Mouse (Mus musculus): ENCODE results near the gene Gm10322. TPM values are rescaled to one million over a fixed set of nuclear protein-coding genes. Genes with fewer than 3 reads are reported as not detected.

Gm10322 gene
- polyA plus RNA-seq (2012; rRNA removed), result not detected in 2 replicates

DNA sequence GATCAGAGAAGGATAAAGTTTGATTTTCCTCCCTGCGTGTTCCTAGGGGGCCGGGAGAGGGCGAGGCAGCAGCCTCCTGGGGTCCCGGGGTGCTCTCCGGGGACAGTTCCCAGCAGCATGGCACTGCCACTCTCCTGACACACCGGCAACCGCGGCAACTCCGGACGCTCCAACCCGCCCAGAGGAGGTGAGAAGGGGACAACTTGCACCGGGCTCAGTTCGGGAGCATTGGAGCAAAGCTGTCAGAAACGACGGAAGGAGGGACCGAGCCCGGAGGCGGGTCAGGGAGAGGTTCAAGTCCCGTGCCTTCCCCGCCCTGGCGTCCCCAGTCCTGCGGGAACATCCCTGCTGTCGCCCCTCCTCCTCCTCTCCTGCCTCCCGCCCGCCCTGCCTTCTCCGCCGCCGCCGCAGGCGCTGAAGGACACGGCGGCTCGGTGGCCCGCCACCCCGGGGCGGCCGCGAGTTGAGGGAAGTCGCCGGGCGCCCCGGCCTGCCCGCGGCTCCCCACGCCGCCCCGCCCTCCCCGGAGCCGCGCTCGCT lies at the start of gene Gm10322:
TSS of gene Gm10322 (plus strand) at position 83 of the 540 bp plus-strand sequence.

DNA sequence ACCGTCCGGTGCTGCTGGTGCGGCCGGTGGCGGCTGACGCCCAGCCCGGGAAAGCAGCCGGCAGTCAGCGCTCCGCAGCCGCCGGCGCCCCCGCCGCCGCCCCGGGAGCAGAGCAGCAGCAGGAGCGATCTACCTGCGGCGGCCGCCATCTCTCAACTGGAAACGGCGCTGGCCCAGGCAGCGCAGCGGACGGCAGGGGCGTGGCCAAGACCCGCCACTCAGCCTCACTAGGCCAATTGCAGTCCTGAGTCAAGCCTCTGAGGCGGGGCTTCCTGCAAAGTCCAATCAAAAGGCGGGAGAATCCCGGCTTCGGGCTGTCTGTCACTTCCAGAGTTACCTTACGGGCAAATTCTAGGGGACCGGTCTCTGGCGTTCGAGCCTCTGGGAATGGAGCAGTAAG lies 659 bp downstream of the Gm10322 start, which contains the start of gene Mcu:
TSS of gene Mcu (minus strand) at position 171 of the 400 bp plus-strand sequence.

Other genes with a start within 250 kb of the Gm10322 start
- 4.9 and 6.5 TPM in 2 replicates for gene Gm10273, start 220.4 kb upstream of the Gm10322 start, polyA plus RNA-seq (2012; rRNA removed)
- 1.0 and 2.5 TPM in 2 replicates for gene Pla2g12b, start 212.4 kb upstream of the Gm10322 start, polyA plus RNA-seq (2012; rRNA removed)
- 1.8 and 3.1 TPM in 2 replicates for gene Oit3, start 174.3 kb upstream of the Gm10322 start, polyA plus RNA-seq (2012; rRNA removed)
- gene Mcu, start 629 bp downstream of the Gm10322 start, polyA plus RNA-seq (2012; rRNA removed), result 7.3 and 16.0 TPM in 2 replicates
- 66.0 and 93.5 TPM in 2 replicates for gene Micu1, start 86.4 kb downstream of the Gm10322 start, polyA plus RNA-seq (2012; rRNA removed)

Measured in central nervous system, embryonic 11.5 days (tissue).